Mouse (Mus musculus): ENCODE measurements around the gene Cyb5d1. TPM values are rescaled to one million over a fixed set of nuclear protein-coding genes. Genes with fewer than 3 reads are reported as not detected.

Gene Cyb5d1
- polyA plus RNA-seq, 1 experiment from 2014 or later: 51.7 TPM

- Histone ChIP-seq H3K4me3 (peak overlapping the region; percentile 82), H3K27ac (peak overlapping the region; percentile 68), H3K27me3 (ENCODE audit: insufficient read depth, poor library complexity, severe bottlenecking) (peaks cover 42% of the 10 kb centered on the region), H3K36me3 (no peaks in the 10 kb centered on the region), H3K4me1 (replicated peaks) (peaks cover 56% of the 10 kb centered on the region), H3K9me3 (no peaks in the 10 kb centered on the region)
- 11% methylated on average over 25 of the region's 25 CpGs for WGBS
- no peak for DNase-seq (ENCODE audit: low spot score)
These were observed 25.9 kb upstream of the Cyb5d1 start for GRCm38 (mm10) chr11:69421131-69421977.

DNA sequence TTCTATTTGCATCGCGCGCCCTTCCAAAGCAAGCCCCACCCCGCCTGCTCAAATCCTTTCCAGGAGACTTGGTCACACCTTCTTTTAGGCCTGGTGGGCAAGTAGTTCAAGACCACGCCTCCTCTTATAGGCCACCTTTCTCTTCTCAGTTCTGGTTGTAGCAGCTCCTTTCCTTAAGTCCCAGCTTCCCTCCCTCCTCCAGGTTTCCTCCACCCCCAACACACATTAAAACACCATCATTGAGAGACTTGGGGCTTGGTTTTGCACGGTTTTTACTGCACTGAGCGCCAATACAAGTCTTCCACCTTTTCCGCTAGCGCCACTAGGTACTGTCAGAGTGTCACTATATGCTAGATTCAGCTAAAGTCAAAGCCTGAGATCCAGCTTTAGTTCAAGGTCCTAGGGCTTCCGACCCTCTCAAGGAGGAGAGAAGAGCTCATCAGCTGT, 25.1 kb upstream of the Cyb5d1 start:
- no peak for DNase-seq (ENCODE audit: low spot score)
- Histone ChIP-seq H3K27ac (peak overlapping the region; percentile 99; the same call in 1 of the 2 replicates), H3K9me3 (no peaks in the 10 kb centered on the region), H3K27me3 (ENCODE audit: insufficient read depth, poor library complexity, severe bottlenecking) (peaks cover 42% of the 10 kb centered on the region), H3K36me3 (no peaks in the 10 kb centered on the region), H3K4me1 (replicated peaks) (peaks cover 63% of the 10 kb centered on the region), H3K4me3 (peak overlapping the region; percentile 82)
- 5% methylated on average over 10 of the region's 10 CpGs for WGBS

- H3K4me3 ChIP-seq: peak overlapping the region; percentile 82
- peak overlapping the region; percentile 99 for H3K27ac ChIP-seq
- peak; percentile 61 for DNase-seq (ENCODE audit: low spot score)
- H3K36me3 ChIP-seq: no peaks in the 10 kb centered on the region
- peaks cover 69% of the 10 kb centered on the region for H3K4me1 ChIP-seq (replicated peaks)
- H3K9me3 ChIP-seq: no peaks in the 10 kb centered on the region
- H3K27me3 ChIP-seq (ENCODE audit: insufficient read depth, poor library complexity, severe bottlenecking): peaks cover 42% of the 10 kb centered on the region
- WGBS: under 1% methylated on average over 30 of the region's 31 CpGs
These were observed 24.6 kb upstream of the Cyb5d1 start for GRCm38 (mm10) chr11:69419813-69420553.

GRCm38 (mm10) chr11:69419443-69419812, 24.0 kb upstream of the Cyb5d1 start:
- 0% methylated on average over 19 of the region's 19 CpGs for WGBS
- peak; percentile 64 for DNase-seq (ENCODE audit: low spot score)
- Histone ChIP-seq H3K9me3 (no peaks in the 10 kb centered on the region), H3K4me1 (replicated peaks) (peaks cover 74% of the 10 kb centered on the region), H3K27ac (peak overlapping the region; percentile 99), H3K4me3 (peak overlapping the region; percentile 82), H3K27me3 (ENCODE audit: insufficient read depth, poor library complexity, severe bottlenecking) (peaks cover 42% of the 10 kb centered on the region), H3K36me3 (no peaks in the 10 kb centered on the region)

- H3K4me1 ChIP-seq (replicated peaks): peaks cover 81% of the 10 kb centered on the region
- peak; percentile 98 for DNase-seq (ENCODE audit: low spot score)
- peak overlapping the region; percentile 99 for H3K27ac ChIP-seq
- peaks cover 36% of the 10 kb centered on the region for H3K27me3 ChIP-seq (ENCODE audit: insufficient read depth, poor library complexity, severe bottlenecking)
- H3K9me3 ChIP-seq: no peaks in the 10 kb centered on the region
- H3K4me3 ChIP-seq: peak overlapping the region; percentile 82
- H3K36me3 ChIP-seq: 0 out of 2 replicates have a peak, but pooled peaks cover 3% of the 10 kb centered on the region
- WGBS: under 1% methylated on average over 45 of the region's 45 CpGs
These were observed 23.3 kb upstream of the Cyb5d1 start for GRCm38 (mm10) chr11:69418481-69419442.

- H3K27ac ChIP-seq: peak overlapping the region; percentile 99
- H3K4me1 ChIP-seq (replicated peaks): peaks cover 91% of the 10 kb centered on the region
- peaks cover 26% of the 10 kb centered on the region for H3K27me3 ChIP-seq (ENCODE audit: insufficient read depth, poor library complexity, severe bottlenecking)
- no peaks in the 10 kb centered on the region for H3K9me3 ChIP-seq
- peak; percentile 96 for DNase-seq (ENCODE audit: low spot score)
- H3K36me3 ChIP-seq: peaks cover 13% of the 10 kb centered on the region
- H3K4me3 ChIP-seq: peak overlapping the region; percentile 82
- under 1% methylated on average over 39 of the region's 39 CpGs for WGBS
These were observed 22.3 kb upstream of the Cyb5d1 start for GRCm38 (mm10) chr11:69417449-69418384.

- 2% methylated on average over 8 of the region's 8 CpGs for WGBS
- H3K9me3 ChIP-seq: no peaks in the 10 kb centered on the region
- H3K36me3 ChIP-seq: peaks cover 20% of the 10 kb centered on the region
- peak overlapping the region; percentile 82 for H3K4me3 ChIP-seq
- no peak for DNase-seq (ENCODE audit: low spot score)
- peaks cover 19% of the 10 kb centered on the region for H3K27me3 ChIP-seq (ENCODE audit: insufficient read depth, poor library complexity, severe bottlenecking)
- H3K27ac ChIP-seq: peak overlapping the region; percentile 99
- H3K4me1 ChIP-seq (replicated peaks): peaks cover 99% of the 10 kb centered on the region
These were observed 21.6 kb upstream of the Cyb5d1 start for GRCm38 (mm10) chr11:69416921-69417448.

- Histone ChIP-seq H3K27ac (peak overlapping the region; percentile 99), H3K4me1 (replicated peaks) (peaks cover 99% of the 10 kb centered on the region), H3K27me3 (ENCODE audit: insufficient read depth, poor library complexity, severe bottlenecking) (peaks cover 14% of the 10 kb centered on the region), H3K9me3 (no peaks in the 10 kb centered on the region), H3K4me3 (peak overlapping the region; percentile 82), H3K36me3 (peaks cover 25% of the 10 kb centered on the region)
- 1% methylated on average over 4 of the region's 4 CpGs for WGBS
- no peak for DNase-seq (ENCODE audit: low spot score)
These were observed 21.1 kb upstream of the Cyb5d1 start for GRCm38 (mm10) chr11:69416509-69416908.

GRCm38 (mm10) chr11:69415668-69416451, 20.4 kb upstream of the Cyb5d1 start:
- WGBS: 1% methylated on average over 23 of the region's 25 CpGs
- DNase-seq (ENCODE audit: low spot score): peak; percentile 87
- Histone ChIP-seq H3K4me1 (replicated peaks) (peaks cover 94% of the 10 kb centered on the region), H3K27me3 (ENCODE audit: insufficient read depth, poor library complexity, severe bottlenecking) (peaks cover 8% of the 10 kb centered on the region), H3K36me3 (peaks cover 26% of the 10 kb centered on the region), H3K4me3 (peak overlapping the region; percentile 82), H3K27ac (peak overlapping the region; percentile 99), H3K9me3 (no peaks in the 10 kb centered on the region)

DNA sequence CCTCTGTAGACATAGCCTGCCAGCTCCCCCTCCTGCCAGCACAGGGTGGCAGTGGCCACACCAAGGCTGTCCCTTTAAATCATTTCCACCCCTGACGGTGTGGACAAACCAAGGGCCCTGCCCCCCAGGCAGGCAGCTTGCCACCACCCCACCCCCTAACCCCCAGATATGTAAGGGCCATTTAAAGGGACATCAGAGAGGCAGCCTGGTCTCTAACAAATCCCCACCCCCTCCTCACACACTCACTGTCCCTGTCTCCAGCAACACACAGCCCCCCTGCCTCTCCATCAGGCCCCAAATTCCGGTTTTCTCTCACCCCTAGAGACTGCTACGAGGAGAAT, 19.9 kb upstream of the Cyb5d1 start:
- H3K36me3 ChIP-seq: peaks cover 26% of the 10 kb centered on the region
- H3K4me1 ChIP-seq (replicated peaks): peaks cover 94% of the 10 kb centered on the region
- 0% methylated on average over 3 of the region's 3 CpGs for WGBS
- peak; percentile 69 for DNase-seq (ENCODE audit: low spot score)
- peak overlapping the region; percentile 82 for H3K4me3 ChIP-seq
- H3K27me3 ChIP-seq (ENCODE audit: insufficient read depth, poor library complexity, severe bottlenecking): peaks cover 2% of the 10 kb centered on the region; the same call in 1 of the 2 replicates
- no peaks in the 10 kb centered on the region for H3K9me3 ChIP-seq
- peak overlapping the region; percentile 99 for H3K27ac ChIP-seq

All from hindbrain, embryonic 10.5 days (tissue).